Mouse (Mus musculus) hindbrain, embryonic 15.5 days (tissue): ENCODE results near the gene Hsp90b1. TPM values are rescaled to one million over a fixed set of nuclear protein-coding genes. Genes with fewer than 3 reads are reported as not detected.

Experiments used
- ATAC-seq: fragments of 200-750 bp; cut with Nextera tagmentation; 2 replicates; pipeline ENCODE4 v1.8.0; 2017; ENCODE audit warnings: low read depth, moderate number of reproducible peaks, moderate TSS enrichment; ENCODE audit not compliant: low FRiP score
- H3K27ac ChIP-seq: fragments of 300-500 bp; sonication (generic); replicated peaks from 2 replicates; pipeline ENCODE4 v1.5.1; 2015; ENCODE audit warnings: mild to moderate bottlenecking, inconsistent platforms
- H3K27me3 ChIP-seq: fragments of 300-500 bp; sonication (generic); 2 replicates; pipeline ENCODE4 v1.6.1; 2015; ENCODE audit warnings: control low read depth, inconsistent platforms
- H3K36me3 ChIP-seq: fragments of 300-500 bp; sonication (generic); 2 replicates; pipeline ENCODE4 v1.6.1; 2015; ENCODE audit warnings: control low read depth, inconsistent platforms
- H3K4me1 ChIP-seq: fragments of 300-500 bp; sonication (generic); replicated peaks from 2 replicates; pipeline ENCODE4 v1.6.1; 2015; ENCODE audit warnings: control low read depth, inconsistent platforms
- H3K4me2 ChIP-seq: fragments of 300-500 bp; sonication (generic); 2 replicates; pipeline ENCODE4 v1.6.1; 2015; ENCODE audit warnings: moderate library complexity, mild to moderate bottlenecking, inconsistent platforms
- H3K4me3 ChIP-seq: fragments of 300-500 bp; sonication (generic); 2 replicates; pipeline ENCODE4 v1.5.1; 2015; ENCODE audit warnings: mild to moderate bottlenecking, inconsistent platforms
- H3K9ac ChIP-seq: fragments of 300-500 bp; sonication (generic); 2 replicates; pipeline ENCODE4 v1.6.1; 2015; ENCODE audit warnings: inconsistent platforms
- H3K9me3 ChIP-seq: fragments of 300-500 bp; sonication (generic); 2 replicates; pipeline ENCODE4 v1.6.1; 2016; ENCODE audit warnings: control low read depth, inconsistent platforms
- WGBS: fragments of 180-500 bp; shearing (Covaris S2); methylation state at CpG from one replicate; pipeline ENCODE4 v1.1.7; 2015; 5-methylcytosine and 5-hydroxymethylcytosine counted together
- polyA plus RNA-seq: library from polyadenylated mRNA; unstranded; fragments of >200 nt; fragmentation: Nextera tagmentation; extraction: Ambion mirVana; gene quantifications from 2 replicates; pipeline ENCODE4 v1.2.1, GENCODE M21; 2015

The Hsp90b1 gene
- 308 and 330 TPM in 2 replicates for polyA plus RNA-seq

GRCm38 (mm10) chr10:86705318-86705921 is at the start of gene Hsp90b1, which contains the start of gene Ttc41:
Gene Hsp90b1, minus strand, starts transcription at chr10:86705509.
Gene Ttc41, plus strand, starts transcription at chr10:86705811.
- under 1% methylated on average over 51 of the region's 51 CpGs for WGBS
- H3K27ac ChIP-seq, result peak within 1 kb of the TSS; percentile 93
- H3K9me3 ChIP-seq, result no peaks in the 10 kb centered on the region
- H3K4me2 ChIP-seq, result peak within 1 kb of the TSS; percentile 81
- peak within 1 kb of the TSS; percentile 62 for H3K4me3 ChIP-seq
- ATAC-seq, result peak; percentile 98
- peak within 1 kb of the TSS; percentile 74 for H3K9ac ChIP-seq
- H3K4me1 ChIP-seq, result peaks cover 46% of the 10 kb centered on the region
- peaks cover 28% of the 10 kb centered on the region for H3K36me3 ChIP-seq
- no peaks in the 10 kb centered on the region for H3K27me3 ChIP-seq

GRCm38 (mm10) chr10:86744306-86744705 is 39.0 kb upstream of the Hsp90b1 start:
- no peaks in the 10 kb centered on the region for H3K36me3 ChIP-seq
- no peaks in the 10 kb centered on the region for H3K9me3 ChIP-seq
- H3K4me1 ChIP-seq, result no peaks in the 10 kb centered on the region
- H3K27me3 ChIP-seq, result no peaks in the 10 kb centered on the region
- no peak overlapping the region for H3K4me3 ChIP-seq
- 91% methylated on average over 7 of the region's 7 CpGs for WGBS
- no peak overlapping the region for H3K27ac ChIP-seq
- no peak overlapping the region for H3K9ac ChIP-seq
- H3K4me2 ChIP-seq, result no peak overlapping the region
- no peak for ATAC-seq

GRCm38 (mm10) chr10:86742918-86743317 is 37.6 kb upstream of the Hsp90b1 start:
- no peaks in the 10 kb centered on the region for H3K4me1 ChIP-seq
- H3K4me3 ChIP-seq, result no peak overlapping the region
- 93% methylated on average over 2 of the region's 2 CpGs for WGBS
- H3K9ac ChIP-seq, result no peak overlapping the region
- no peak overlapping the region for H3K4me2 ChIP-seq
- no peak overlapping the region for H3K27ac ChIP-seq
- H3K36me3 ChIP-seq, result no peaks in the 10 kb centered on the region
- H3K27me3 ChIP-seq, result no peaks in the 10 kb centered on the region
- ATAC-seq, result no peak
- H3K9me3 ChIP-seq, result no peaks in the 10 kb centered on the region

GRCm38 (mm10) chr10:86735036-86735435 is 29.7 kb upstream of the Hsp90b1 start:
- Histone ChIP-seq H3K9ac (no peak overlapping the region), H3K36me3 (no peaks in the 10 kb centered on the region), H3K27ac (no peak overlapping the region), H3K4me3 (no peak overlapping the region), H3K9me3 (no peaks in the 10 kb centered on the region), H3K4me2 (no peak overlapping the region), H3K4me1 (no peaks in the 10 kb centered on the region), H3K27me3 (no peaks in the 10 kb centered on the region)
- ATAC-seq, result no peak
- 93% methylated on average over 4 of the region's 4 CpGs for WGBS

GRCm38 (mm10) chr10:86731500-86731863 is 26.2 kb upstream of the Hsp90b1 start:
- no peaks in the 10 kb centered on the region for H3K9me3 ChIP-seq
- no peak for ATAC-seq
- H3K9ac ChIP-seq, result no peak overlapping the region
- WGBS, result 64% methylated on average over 2 of the region's 2 CpGs
- H3K4me3 ChIP-seq, result no peak overlapping the region
- peaks cover 11% of the 10 kb centered on the region for H3K4me1 ChIP-seq
- H3K27me3 ChIP-seq, result no peaks in the 10 kb centered on the region
- H3K4me2 ChIP-seq, result no peak overlapping the region
- no peak overlapping the region for H3K27ac ChIP-seq
- no peaks in the 10 kb centered on the region for H3K36me3 ChIP-seq

- peak; percentile 57 for ATAC-seq
- Histone ChIP-seq H3K4me1 (peaks cover 11% of the 10 kb centered on the region), H3K4me3 (peak overlapping the region; percentile 37), H3K27me3 (no peaks in the 10 kb centered on the region), H3K27ac (0 out of 2 replicates have a peak overlapping the region, but pooled peaks have one; percentile 1), H3K9me3 (no peaks in the 10 kb centered on the region), H3K36me3 (no peaks in the 10 kb centered on the region), H3K9ac (peak overlapping the region; percentile 42), H3K4me2 (peak overlapping the region; percentile 62)
- WGBS, result 14% methylated on average over 22 of the region's 22 CpGs
Measured at GRCm38 (mm10) chr10:86730823-86731499, 25.7 kb upstream of the Hsp90b1 start.

- no peaks in the 10 kb centered on the region for H3K27me3 ChIP-seq
- no peak overlapping the region; the same call in 1 of the 2 replicates for H3K9ac ChIP-seq
- peaks cover 11% of the 10 kb centered on the region for H3K4me1 ChIP-seq
- H3K4me3 ChIP-seq, result no peak overlapping the region
- H3K36me3 ChIP-seq, result no peaks in the 10 kb centered on the region
- no peaks in the 10 kb centered on the region for H3K9me3 ChIP-seq
- WGBS, result 73% methylated on average over 3 of the region's 3 CpGs
- H3K27ac ChIP-seq, result 0 out of 2 replicates have a peak overlapping the region, but pooled peaks have one; percentile 54
- H3K4me2 ChIP-seq, result peak overlapping the region; percentile 63; the same call in 1 of the 2 replicates
- no peak for ATAC-seq
Measured at GRCm38 (mm10) chr10:86728176-86728575, 22.9 kb upstream of the Hsp90b1 start.

- peak overlapping the region; percentile 54 for H3K27ac ChIP-seq
- no peaks in the 10 kb centered on the region for H3K36me3 ChIP-seq
- H3K9me3 ChIP-seq, result no peaks in the 10 kb centered on the region
- peaks cover 11% of the 10 kb centered on the region for H3K4me1 ChIP-seq
- ATAC-seq, result peak; percentile 89
- 7% methylated on average over 12 of the region's 12 CpGs for WGBS
- H3K4me3 ChIP-seq, result peak overlapping the region; percentile 32
- peak overlapping the region; percentile 33 for H3K9ac ChIP-seq
- H3K27me3 ChIP-seq, result no peaks in the 10 kb centered on the region
- peak overlapping the region; percentile 63 for H3K4me2 ChIP-seq
Measured at GRCm38 (mm10) chr10:86727548-86727980, 22.3 kb upstream of the Hsp90b1 start.

- no peak overlapping the region for H3K27ac ChIP-seq
- H3K4me1 ChIP-seq, result no peaks in the 10 kb centered on the region
- no peaks in the 10 kb centered on the region for H3K36me3 ChIP-seq
- H3K27me3 ChIP-seq, result no peaks in the 10 kb centered on the region
- H3K4me2 ChIP-seq, result no peak overlapping the region
- no peak overlapping the region for H3K4me3 ChIP-seq
- H3K9ac ChIP-seq, result no peak overlapping the region
- 81% methylated on average over 3 of the region's 3 CpGs for WGBS
- no peak for ATAC-seq
- H3K9me3 ChIP-seq, result no peaks in the 10 kb centered on the region
Measured at GRCm38 (mm10) chr10:86712156-86712555, 6.8 kb upstream of the Hsp90b1 start.

- H3K27me3 ChIP-seq, result no peaks in the 10 kb centered on the region
- no peak overlapping the region for H3K4me3 ChIP-seq
- 93% methylated on average over 3 of the region's 3 CpGs for WGBS
- peaks cover 13% of the 10 kb centered on the region for H3K36me3 ChIP-seq
- peak overlapping the region; percentile 55; the same call in 1 of the 2 replicates for H3K9ac ChIP-seq
- H3K4me2 ChIP-seq, result peak overlapping the region; percentile 67
- peak overlapping the region; percentile 93 for H3K27ac ChIP-seq
- no peak for ATAC-seq
- peaks cover 31% of the 10 kb centered on the region for H3K4me1 ChIP-seq
- no peaks in the 10 kb centered on the region for H3K9me3 ChIP-seq
Measured at GRCm38 (mm10) chr10:86707134-86707533, 1.8 kb upstream of the Hsp90b1 start.

GRCm38 (mm10) chr10:86705922-86706752 is 828 bp upstream of the Hsp90b1 start:
- H3K9me3 ChIP-seq, result no peaks in the 10 kb centered on the region
- H3K9ac ChIP-seq, result peak overlapping the region; percentile 55
- H3K27ac ChIP-seq, result peak overlapping the region; percentile 93
- 5% methylated on average over 33 of the region's 33 CpGs for WGBS
- peak; percentile 91 for ATAC-seq
- H3K4me3 ChIP-seq, result peak overlapping the region; percentile 62
- peaks cover 21% of the 10 kb centered on the region for H3K36me3 ChIP-seq
- peaks cover 39% of the 10 kb centered on the region for H3K4me1 ChIP-seq
- H3K27me3 ChIP-seq, result no peaks in the 10 kb centered on the region
- H3K4me2 ChIP-seq, result peak overlapping the region; percentile 67
